Mouse (Mus musculus) forebrain, embryonic 12.5 days (tissue): ENCODE measurements around the gene Retn. TPM values are rescaled to one million over a fixed set of nuclear protein-coding genes. Genes with fewer than 3 reads are reported as not detected.

Experiments used
- ATAC-seq: fragments of 200-750 bp; cut with Nextera tagmentation; 2 replicates; pipeline ENCODE4 v1.8.0; 2017; ENCODE audit warnings: moderate TSS enrichment; ENCODE audit not compliant: low FRiP score
- H3K27ac ChIP-seq: fragments of 300-500 bp; sonication (generic); 2 replicates; pipeline ENCODE4 v1.5.1; 2016; ENCODE audit warnings: mild to moderate bottlenecking
- H3K27me3 ChIP-seq: fragments of 300-500 bp; sonication (generic); 2 replicates; pipeline ENCODE4 v1.6.1; 2016; ENCODE audit warnings: mild to moderate bottlenecking
- H3K36me3 ChIP-seq: fragments of 300-500 bp; sonication (generic); replicated peaks from 2 replicates; pipeline ENCODE4 v1.6.1; 2016; ENCODE audit warnings: mild to moderate bottlenecking
- H3K4me1 ChIP-seq: fragments of 300-500 bp; sonication (generic); 2 replicates; pipeline ENCODE4 v1.6.1; 2016
- H3K4me2 ChIP-seq: fragments of 300-500 bp; sonication (generic); 2 replicates; pipeline ENCODE4 v1.6.1; 2016; ENCODE audit warnings: mild to moderate bottlenecking, moderate library complexity
- H3K4me3 ChIP-seq: fragments of 300-500 bp; sonication (generic); replicated peaks from 2 replicates; pipeline ENCODE4 v1.5.1; 2016; ENCODE audit warnings: mild to moderate bottlenecking
- H3K9ac ChIP-seq: fragments of 300-500 bp; sonication (generic); 2 replicates; pipeline ENCODE4 v1.6.1; 2016; ENCODE audit warnings: mild to moderate bottlenecking
- H3K9me3 ChIP-seq: fragments of 300-500 bp; sonication (generic); 2 replicates; pipeline ENCODE4 v1.6.1; 2016
- WGBS: fragments of 180-500 bp; shearing (Covaris S2); methylation state at CpG from one replicate; pipeline ENCODE4 v1.1.7; 2016; 5-methylcytosine and 5-hydroxymethylcytosine counted together
- polyA plus RNA-seq: library from polyadenylated mRNA; unstranded; fragments of >200 nt; fragmentation: Nextera tagmentation; extraction: Ambion mirVana; gene quantifications from 2 replicates; pipeline ENCODE4 v1.2.1, GENCODE M21; 2016

The Retn gene
- polyA plus RNA-seq, 1 experiment from 2014 or later, result 0.32 TPM

- Histone ChIP-seq H3K27me3 (no peaks in the 10 kb centered on the region), H3K9ac (no peak overlapping the region), H3K4me3 (no peak overlapping the region), H3K9me3 (no peaks in the 10 kb centered on the region), H3K27ac (no peak overlapping the region), H3K4me2 (no peak overlapping the region), H3K36me3 (peaks cover 5% of the 10 kb centered on the region; the same call in 1 of the 2 replicates), H3K4me1 (no peaks in the 10 kb centered on the region)
- WGBS, result 80% methylated on average over 6 of the region's 6 CpGs
- ATAC-seq, result no peak
Measured at GRCm38 (mm10) chr8:3687537-3687936, 32.0 kb downstream of the Retn start.

DNA sequence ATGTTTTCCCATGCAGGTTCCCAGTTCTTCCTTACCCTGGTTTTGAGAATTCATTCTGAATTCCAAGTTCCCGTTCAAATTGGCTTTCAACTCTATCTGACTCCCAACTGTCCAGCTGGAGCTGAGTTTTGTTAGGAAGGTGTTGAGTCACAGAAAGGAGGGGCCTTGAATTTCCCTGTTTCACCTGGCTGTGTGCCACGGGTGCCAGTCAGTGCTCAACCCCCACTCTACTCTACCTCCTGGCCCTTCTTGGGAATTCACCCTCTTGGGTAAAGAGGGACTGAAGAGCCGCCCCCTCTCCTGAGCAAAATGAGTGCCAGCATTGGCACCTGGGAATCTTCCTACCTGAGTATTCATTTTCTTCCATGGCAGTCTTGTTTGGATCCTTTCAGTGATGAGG is 35.2 kb downstream of the Retn start:
- Histone ChIP-seq H3K4me2 (no peak overlapping the region), H3K27me3 (no peaks in the 10 kb centered on the region), H3K9me3 (no peaks in the 10 kb centered on the region), H3K9ac (no peak overlapping the region), H3K4me3 (no peak overlapping the region), H3K27ac (no peak overlapping the region), H3K4me1 (no peaks in the 10 kb centered on the region), H3K36me3 (no peaks in the 10 kb centered on the region)
- ATAC-seq, result no peak
- 85% methylated on average over 3 of the region's 3 CpGs for WGBS

DNA sequence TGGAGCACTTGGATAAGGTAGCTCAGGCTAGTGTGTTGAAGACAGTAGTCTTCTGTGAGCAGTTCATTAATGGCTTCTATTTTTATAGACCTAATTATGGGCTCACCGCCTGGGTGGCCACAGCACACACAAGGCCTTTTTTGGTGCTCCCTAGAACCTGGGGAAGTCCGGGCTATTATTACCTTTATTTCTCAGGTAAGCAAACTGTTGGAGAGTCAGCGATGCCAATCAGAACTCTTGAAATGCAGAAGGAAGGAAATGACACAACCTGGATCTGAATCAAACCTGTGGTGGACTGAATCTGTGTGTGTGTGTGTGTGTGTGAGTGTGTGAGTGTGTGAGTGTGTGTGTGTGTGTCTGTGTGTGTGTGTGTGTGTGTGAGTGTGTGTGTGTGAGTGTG is 38.6 kb downstream of the Retn start, which contains the start of gene Fcer2a:
Gene Fcer2a, minus strand, starts transcription at position 55 of the 400 bp plus-strand sequence.
- Histone ChIP-seq H3K4me1 (no peaks in the 10 kb centered on the region), H3K27me3 (no peaks in the 10 kb centered on the region), H3K4me2 (no peak within 1 kb of the TSS), H3K9me3 (no peaks in the 10 kb centered on the region), H3K36me3 (no peaks in the 10 kb centered on the region), H3K27ac (no peak within 1 kb of the TSS), H3K9ac (no peak within 1 kb of the TSS), H3K4me3 (no peak within 1 kb of the TSS)
- 82% methylated on average over 3 of the region's 3 CpGs for WGBS
- ATAC-seq, result no peak

DNA sequence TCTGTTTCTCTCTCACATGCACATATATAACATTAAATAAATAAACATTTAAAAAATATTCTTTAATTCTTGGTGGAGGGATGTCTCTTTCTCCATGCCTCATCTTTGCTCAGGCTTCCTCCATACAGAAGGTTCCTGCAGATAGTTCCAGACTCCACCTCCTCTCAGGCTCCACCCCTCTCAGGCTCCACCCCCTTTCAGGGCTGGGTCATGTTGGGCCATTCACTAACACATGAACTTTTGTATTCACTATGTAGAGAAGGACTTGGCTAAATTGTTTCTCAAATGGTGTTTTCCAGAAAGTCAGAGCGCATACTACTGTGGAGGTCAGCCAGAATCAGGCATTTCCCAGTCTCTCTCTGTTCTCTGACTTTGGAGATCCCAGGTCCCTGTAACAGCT is 45.9 kb downstream of the Retn start:
- no peak for ATAC-seq
- H3K9me3 ChIP-seq, result no peaks in the 10 kb centered on the region
- 97% methylated on average over 1 of the region's 1 CpGs for WGBS
- H3K27me3 ChIP-seq, result no peaks in the 10 kb centered on the region
- H3K27ac ChIP-seq, result no peak overlapping the region
- H3K4me2 ChIP-seq, result no peak overlapping the region
- no peak overlapping the region for H3K9ac ChIP-seq
- no peak overlapping the region for H3K4me3 ChIP-seq
- no peaks in the 10 kb centered on the region for H3K4me1 ChIP-seq
- no peaks in the 10 kb centered on the region for H3K36me3 ChIP-seq

DNA sequence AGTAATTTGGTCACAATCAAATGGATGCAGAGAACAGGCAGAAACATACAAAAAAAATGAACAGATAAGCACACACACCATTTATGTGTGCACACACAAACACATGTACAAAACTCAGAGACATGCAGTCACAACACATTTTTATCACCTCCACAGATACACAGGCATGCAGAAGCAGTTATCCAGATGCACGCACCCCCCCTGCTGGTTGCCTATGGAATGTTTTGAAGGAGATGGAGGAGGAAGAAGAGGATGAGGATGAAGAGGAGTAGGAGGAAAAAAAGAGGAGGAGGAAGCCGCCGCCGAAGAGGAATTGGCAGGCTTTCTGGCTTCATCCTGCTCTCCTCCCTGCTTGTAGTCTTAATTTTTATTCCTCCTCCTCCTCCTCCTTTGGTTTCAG is 50.1 kb downstream of the Retn start:
- no peaks in the 10 kb centered on the region for H3K27me3 ChIP-seq
- no peak overlapping the region for H3K4me3 ChIP-seq
- H3K36me3 ChIP-seq, result no peaks in the 10 kb centered on the region
- H3K4me1 ChIP-seq, result no peaks in the 10 kb centered on the region
- H3K27ac ChIP-seq, result no peak overlapping the region
- H3K4me2 ChIP-seq, result no peak overlapping the region
- no peaks in the 10 kb centered on the region for H3K9me3 ChIP-seq
- WGBS, result 60% methylated on average over 4 of the region's 4 CpGs
- H3K9ac ChIP-seq, result no peak overlapping the region
- no peak for ATAC-seq

DNA sequence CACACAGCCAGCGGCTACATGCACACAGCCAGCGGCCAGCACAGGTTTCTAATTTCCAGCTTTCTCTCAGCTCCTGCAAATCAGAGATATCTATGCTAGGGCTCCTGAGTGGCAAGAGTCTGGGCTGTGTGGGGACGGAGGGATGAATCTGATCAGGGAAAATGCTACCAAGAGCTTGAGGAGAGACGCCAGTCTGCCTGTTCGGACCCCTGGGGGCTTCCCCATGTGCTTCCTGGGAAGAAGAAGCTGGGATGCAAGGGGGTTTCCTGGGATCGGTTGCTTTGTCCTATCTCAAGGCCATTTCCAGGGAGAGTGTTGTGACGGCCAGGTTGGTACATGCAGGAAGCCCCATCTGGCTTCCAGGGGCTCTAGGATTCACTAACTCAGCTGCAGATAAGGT is 52.0 kb downstream of the Retn start:
- no peak overlapping the region for H3K4me2 ChIP-seq
- H3K9me3 ChIP-seq, result no peaks in the 10 kb centered on the region
- no peaks in the 10 kb centered on the region for H3K4me1 ChIP-seq
- no peak for ATAC-seq
- no peaks in the 10 kb centered on the region for H3K36me3 ChIP-seq
- H3K27ac ChIP-seq, result no peak overlapping the region
- 76% methylated on average over 7 of the region's 7 CpGs for WGBS
- no peak overlapping the region for H3K4me3 ChIP-seq
- no peaks in the 10 kb centered on the region for H3K27me3 ChIP-seq
- H3K9ac ChIP-seq, result no peak overlapping the region

Other genes starting within 250 kb of the Retn start
- 3.7 and 4.4 TPM in 2 replicates for gene Pex11g, start 188.1 kb upstream of the Retn start, polyA plus RNA-seq
- gene Tex45, start 184.9 kb upstream of the Retn start, polyA plus RNA-seq, result not detected in 2 replicates
- gene Zfp358, start 162.6 kb upstream of the Retn start, polyA plus RNA-seq, result 69.3 and 78.4 TPM in 2 replicates
- 68.5 and 72.4 TPM in 2 replicates for gene Mcoln1, start 155.3 kb upstream of the Retn start, polyA plus RNA-seq
- 22.7 and 24.2 TPM in 2 replicates for gene Pnpla6, start 140.4 kb upstream of the Retn start, polyA plus RNA-seq
- gene C330021F23Rik, start 87.8 kb upstream of the Retn start, polyA plus RNA-seq, result 2.9 and 3.1 TPM in 2 replicates
- 20.3 and 24.0 TPM in 2 replicates for gene Camsap3, start 68.5 kb upstream of the Retn start, polyA plus RNA-seq
- gene Xab2, start 34.5 kb upstream of the Retn start, polyA plus RNA-seq, result 65.8 and 68.7 TPM in 2 replicates
- gene Pet100, start 34.2 kb upstream of the Retn start, polyA plus RNA-seq, result 115 and 121 TPM in 2 replicates
- gene Pcp2, start 30.2 kb upstream of the Retn start, polyA plus RNA-seq, result 0.43 TPM in 1 of 2 replicates, not detected in the other
- 28.7 and 29.3 TPM in 2 replicates for gene Stxbp2, start 24.8 kb upstream of the Retn start, polyA plus RNA-seq
- gene Mcemp1, start 10.0 kb downstream of the Retn start, polyA plus RNA-seq, result 0.13 TPM in 1 of 2 replicates, not detected in the other
- gene Fcor, start 16.6 kb downstream of the Retn start, polyA plus RNA-seq, result 6.7 and 7.0 TPM in 2 replicates
- 44.6 and 44.8 TPM in 2 replicates for gene Trappc5, start 20.5 kb downstream of the Retn start, polyA plus RNA-seq
- 0.35 and 0.89 TPM in 2 replicates for gene Fcer2a, start 38.4 kb downstream of the Retn start, polyA plus RNA-seq
- gene Clec4g, start 64.9 kb downstream of the Retn start, polyA plus RNA-seq, result not detected in 2 replicates
- not detected in 2 replicates for gene Cd209a, start 93.2 kb downstream of the Retn start, polyA plus RNA-seq
- gene Cd209e, start 198.5 kb downstream of the Retn start, polyA plus RNA-seq, result not detected in 2 replicates
- not detected in 2 replicates for gene Cd209d, start 222.8 kb downstream of the Retn start, polyA plus RNA-seq